Mouse (Mus musculus) left cerebral cortex, adult 18-20 months (tissue): ENCODE measurements around the gene Parp11. TPM values are rescaled to one million over a fixed set of nuclear protein-coding genes. Genes with fewer than 3 reads are reported as not detected.

Experiments
- DNase-seq, 2 experiments: peaks; one replicate each; pipeline ENCODE4 v3.0.0; 2021 to 2022; ENCODE audit warnings: low spot score in 2 of 2, mixed read lengths in 1 of 2
- total RNA-seq, 2 experiments: library from RNA; stranded (reverse); gene quantifications; 2 replicates each; pipeline ENCODE4 v1.2.3; 2021

Parp11 gene
- total RNA-seq, 2 experiments from 2014 or later: 35.6 to 36.7 TPM

- no peak for DNase-seq
Observed at GRCm38 (mm10) chr6:127447686-127448460, 1.2 kb downstream of the Parp11 start.

GRCm38 (mm10) chr6:127448869-127449268 lies 2.2 kb downstream of the Parp11 start:
- no peak for DNase-seq

GRCm38 (mm10) chr6:127449531-127450422 lies 3.1 kb downstream of the Parp11 start:
- DNase-seq: no peak

DNA sequence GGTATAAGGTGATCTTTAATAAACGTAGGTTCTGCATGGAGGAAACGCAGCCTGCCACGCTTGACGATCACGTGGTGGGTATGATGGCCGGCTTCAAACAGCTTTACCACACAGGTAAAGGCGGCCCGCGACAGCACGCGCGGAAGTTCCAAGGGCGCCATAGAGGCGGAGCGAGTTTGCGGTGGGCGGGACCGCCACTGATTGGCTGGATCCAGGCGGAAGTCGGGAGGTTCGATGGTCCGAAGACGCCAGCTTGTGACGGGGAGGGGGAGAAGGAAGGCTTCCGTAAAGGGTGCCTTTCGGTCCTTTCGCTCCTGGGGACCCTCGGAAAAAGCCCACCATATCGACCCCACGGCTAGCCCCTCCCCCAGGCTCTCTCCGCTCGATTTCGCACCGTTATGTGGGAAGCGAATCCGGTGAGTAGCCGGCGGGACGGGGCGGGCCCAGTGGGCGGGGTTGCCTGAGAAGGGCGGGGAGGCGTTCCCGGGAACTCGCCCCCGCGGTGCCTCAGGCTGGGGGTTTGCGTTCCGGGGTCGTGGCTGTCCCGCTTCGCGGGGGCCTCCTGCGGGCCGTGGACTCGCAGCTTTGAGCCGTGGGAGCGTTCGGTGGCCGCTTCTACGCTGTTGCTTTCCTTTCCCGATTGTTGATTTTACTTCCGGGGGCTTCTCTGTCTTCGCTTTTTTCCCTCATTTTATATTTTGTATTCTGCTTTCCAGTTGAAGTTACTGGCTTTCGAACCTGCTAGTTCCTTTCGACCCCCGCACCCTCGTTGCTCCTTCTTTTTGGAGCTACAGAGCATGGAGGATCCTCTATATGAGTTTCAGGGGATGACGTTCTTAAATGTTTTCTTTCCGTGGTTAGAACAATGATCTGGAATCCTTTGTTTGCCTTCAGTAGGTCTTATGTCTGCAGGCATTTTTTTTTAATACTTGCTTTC lies 7.0 kb downstream of the Parp11 start:
- DNase-seq: peak; percentile 89 to 93

DNA sequence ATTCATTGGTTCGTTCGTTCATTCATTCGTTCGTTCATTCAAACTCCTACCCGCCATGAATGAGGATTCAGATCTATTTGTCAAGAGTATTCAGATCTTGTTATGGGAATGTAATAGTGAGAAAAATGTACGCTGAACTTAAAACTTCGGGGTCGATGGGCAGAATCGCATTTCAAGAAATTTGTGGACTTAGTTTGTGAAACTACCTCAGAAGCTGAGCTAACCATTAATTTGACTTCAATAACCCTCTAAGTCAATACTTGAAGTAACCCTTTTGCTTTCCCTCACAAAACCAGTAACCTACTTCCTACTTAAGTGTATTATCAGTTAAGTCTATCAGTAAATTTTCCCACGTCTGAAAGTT lies 7.7 kb downstream of the Parp11 start:
- DNase-seq: no peak

- no peak for DNase-seq
Observed at GRCm38 (mm10) chr6:127454809-127455208, 8.2 kb downstream of the Parp11 start.

- DNase-seq: no peak
Observed at GRCm38 (mm10) chr6:127455440-127455839, 8.8 kb downstream of the Parp11 start.

DNA sequence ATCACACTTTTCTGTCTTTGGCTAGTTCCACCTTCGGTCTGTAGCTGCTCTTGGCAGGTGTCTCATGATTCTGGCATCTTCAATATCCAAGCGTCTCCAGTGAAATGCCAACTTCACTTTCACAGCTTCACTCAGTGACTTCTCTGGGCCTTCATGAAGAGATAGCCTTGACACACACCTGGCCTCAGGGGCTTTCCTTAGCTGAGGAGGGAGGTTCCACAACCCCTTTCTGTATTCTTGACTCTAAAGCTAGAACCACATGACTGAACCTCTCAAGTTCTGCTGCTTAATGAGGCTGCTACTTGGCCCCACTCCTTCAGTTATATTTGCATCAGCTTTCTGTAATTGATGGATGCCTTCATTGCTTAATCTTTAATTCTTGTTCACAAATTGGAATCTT lies 10.1 kb downstream of the Parp11 start:
- no peak for DNase-seq

- no peak for DNase-seq
Observed at GRCm38 (mm10) chr6:127459776-127460175, 13.1 kb downstream of the Parp11 start.

- DNase-seq: no peak
Observed at GRCm38 (mm10) chr6:127461491-127461890, 14.9 kb downstream of the Parp11 start.

DNA sequence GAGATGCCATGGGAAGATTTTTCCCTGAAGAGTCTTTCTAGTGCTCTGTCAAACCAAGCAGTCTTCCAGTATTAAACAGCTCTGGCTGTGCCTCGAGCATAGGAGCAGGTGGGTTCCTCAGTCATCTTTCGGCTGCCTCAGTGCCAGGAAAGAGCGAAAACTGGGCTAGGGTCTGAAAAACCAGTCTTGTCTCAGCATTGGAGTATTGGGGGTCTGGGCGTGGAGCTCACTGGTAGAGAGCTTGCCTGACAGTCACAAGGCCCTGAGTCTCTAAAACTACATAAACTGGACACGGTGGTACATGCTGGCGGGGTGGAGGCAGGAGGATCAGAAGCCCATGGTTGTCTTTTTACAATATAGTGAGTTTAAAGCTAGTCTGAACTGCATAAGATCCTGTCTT lies 15.6 kb downstream of the Parp11 start:
- DNase-seq: no peak

DNA sequence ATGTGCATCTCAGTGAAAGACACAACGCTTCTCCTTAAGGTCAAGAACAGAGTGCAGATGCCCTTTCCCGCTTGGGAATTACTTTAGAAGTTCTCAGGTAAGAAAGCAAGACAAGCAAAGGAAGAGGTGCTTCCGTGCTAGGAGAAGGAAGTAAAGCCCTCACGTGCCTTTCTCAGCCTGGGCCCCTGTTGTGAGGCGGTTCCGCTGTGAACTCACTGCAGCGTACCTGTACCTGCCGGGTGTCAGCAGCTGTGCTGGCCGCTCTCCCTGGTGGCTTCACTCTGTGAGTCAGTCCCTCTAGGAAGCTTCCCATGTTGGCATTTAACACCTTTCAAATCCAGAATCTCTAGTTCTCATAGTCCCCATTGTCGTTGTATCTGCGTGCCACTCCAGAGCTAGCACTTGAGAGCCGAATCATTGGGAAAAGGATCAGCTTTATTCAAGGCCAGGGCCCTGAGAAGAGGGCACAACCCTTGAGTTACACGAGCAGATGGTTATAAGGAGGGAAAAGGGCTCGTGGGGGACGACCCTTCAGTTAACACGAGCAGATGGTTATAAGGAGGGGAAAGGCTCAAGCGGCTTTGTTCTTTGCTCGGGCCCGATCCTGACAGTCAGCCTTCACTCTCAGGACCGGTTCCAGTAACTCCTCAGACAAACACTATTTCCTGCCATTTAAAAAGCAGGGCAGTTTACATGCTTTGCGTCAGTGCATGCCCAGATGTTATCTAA lies 16.8 kb downstream of the Parp11 start:
- no peak for DNase-seq

DNA sequence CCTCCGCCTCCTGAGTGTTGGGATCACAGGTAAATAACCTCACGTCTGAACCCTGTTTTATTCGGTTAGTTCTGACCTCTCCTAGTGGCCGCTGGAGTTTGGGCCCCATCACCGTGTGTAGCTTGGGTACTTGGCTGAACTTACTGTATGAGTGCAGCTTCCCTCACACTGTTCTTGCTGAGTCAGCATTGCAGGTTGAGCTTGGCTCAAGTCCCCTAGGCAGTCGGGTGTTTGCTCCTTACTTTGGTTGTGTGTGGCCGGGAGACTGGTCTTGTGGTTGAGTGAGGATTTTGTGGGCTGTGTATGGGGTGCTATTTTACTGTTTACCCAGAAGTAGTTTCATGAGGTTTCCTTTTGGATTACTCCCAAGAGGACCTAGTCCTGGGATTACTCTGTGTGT lies 17.9 kb downstream of the Parp11 start:
- no peak for DNase-seq

DNA sequence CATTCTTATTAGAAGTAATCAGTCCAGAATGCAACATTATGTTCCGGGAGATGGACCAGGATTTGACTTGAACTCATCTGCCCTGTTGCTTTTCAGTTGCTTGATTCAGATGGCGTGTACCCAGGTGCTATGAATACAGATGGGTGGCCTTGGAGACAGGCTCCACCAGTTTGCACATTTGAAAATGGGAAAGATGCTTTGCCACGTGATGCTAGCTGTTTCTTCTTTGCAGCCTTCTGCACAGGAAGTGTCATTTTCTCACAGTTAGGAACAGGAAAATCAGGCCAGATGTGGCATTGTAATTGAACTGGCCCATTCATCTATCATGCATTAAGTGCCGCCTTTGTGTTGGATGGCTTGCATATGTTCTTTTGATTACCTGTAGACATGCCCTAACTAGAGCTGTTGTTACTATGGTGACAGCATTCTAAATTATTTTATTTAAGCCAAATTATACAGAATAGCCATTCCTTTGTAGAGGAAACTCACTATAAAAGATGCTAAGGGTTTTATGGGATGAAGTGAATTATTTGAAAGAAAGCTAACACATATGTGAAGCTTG lies 20.2 kb downstream of the Parp11 start:
- no peak for DNase-seq

- DNase-seq: no peak
Observed at GRCm38 (mm10) chr6:127472078-127472477, 25.4 kb downstream of the Parp11 start.

- DNase-seq: no peak
Observed at GRCm38 (mm10) chr6:127473961-127474360, 27.3 kb downstream of the Parp11 start.

DNA sequence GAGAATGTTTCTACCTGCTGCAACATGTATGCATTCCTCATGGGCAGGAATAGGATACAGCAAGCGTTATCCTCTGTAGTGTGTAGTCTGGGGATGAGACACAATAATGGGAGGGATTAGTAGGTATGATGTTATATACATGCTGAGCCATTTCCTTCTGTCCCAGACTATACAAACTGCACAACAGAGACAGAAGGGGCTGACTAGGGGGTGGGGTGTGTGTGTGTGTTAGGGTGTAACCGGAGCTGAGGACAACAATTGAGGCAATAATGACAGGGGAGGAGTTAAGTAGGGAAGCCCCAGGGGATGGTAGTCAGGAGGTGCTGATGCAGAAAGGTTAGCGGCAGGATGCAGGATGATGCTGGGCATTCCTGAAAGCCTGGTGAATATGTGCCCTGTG lies 28.6 kb downstream of the Parp11 start:
- DNase-seq: no peak

DNA sequence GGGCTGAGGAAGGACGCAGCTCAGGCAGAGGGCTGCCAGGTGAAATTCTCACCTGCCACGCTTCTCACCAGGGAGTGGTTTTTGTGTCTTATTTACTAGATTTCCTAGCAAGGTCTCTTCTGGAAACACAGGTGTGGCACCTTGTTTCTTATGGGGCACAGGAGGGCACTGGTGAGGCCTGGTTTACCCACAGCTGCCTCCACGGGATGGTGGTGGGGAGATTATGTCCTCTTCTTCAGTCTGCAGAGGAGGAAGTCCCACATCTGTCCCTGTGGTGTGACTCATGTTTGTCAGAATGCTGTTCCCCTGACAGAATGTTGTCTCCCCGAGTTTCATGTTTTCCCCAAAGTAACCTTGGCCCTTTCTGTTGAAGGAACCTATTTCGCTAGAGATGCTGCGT lies 44.4 kb downstream of the Parp11 start:
- DNase-seq: no peak

DNA sequence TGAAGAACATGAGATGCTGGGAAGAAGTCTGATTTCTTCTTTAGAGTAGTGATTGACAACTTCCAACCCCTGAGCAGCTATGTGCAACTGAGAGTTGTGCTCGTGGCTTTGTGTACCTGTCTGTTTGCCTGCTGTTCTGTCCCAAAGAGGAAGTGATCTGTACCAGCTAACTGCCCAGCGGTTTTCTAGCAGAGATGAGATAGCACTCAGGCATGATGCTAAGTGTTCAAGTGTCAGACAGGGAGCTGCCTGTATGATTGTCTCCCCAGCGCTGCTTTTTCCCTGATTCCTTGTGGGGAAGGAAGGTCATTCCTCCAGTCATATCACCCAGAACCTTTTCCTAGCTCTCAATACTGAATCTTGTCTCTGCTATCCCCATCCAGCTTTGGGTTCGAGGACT lies 45.9 kb downstream of the Parp11 start:
- no peak for DNase-seq

DNA sequence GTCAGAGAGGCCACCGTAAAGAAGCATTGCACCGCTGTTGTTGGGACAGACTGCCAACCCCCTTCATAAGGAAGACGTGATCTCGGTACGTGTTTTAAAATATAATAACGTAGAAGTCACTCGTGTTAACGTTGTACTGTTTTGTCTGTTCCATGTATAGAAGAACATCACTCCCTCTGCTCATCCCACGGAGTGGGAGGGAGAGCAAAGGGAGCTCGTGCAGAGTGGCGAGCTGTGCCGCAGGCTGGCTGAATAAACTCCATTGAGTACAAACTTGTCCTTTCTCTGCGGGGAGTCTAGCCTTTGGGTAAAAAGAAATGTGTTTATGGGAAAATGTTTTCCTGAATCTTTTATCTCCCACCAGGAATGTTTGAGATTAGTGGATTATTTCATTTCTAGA lies 47.1 kb downstream of the Parp11 start:
- peak; percentile 39 to 55 for DNase-seq
